Mouse (Mus musculus) myocyte (in vitro differentiated cells): ENCODE measurements around the gene Ndufa8.

Source experiments
- CEBPB ChIP-seq: IDR thresholded peaks from 2 replicates; pipeline ENCODE4 v1.6.1; 2011; ENCODE audit warnings: mild to moderate bottlenecking, moderate library complexity; ENCODE audit not compliant: poor library complexity, insufficient read depth, severe bottlenecking
- E2F4 ChIP-seq: IDR thresholded peaks from one replicate; pipeline ENCODE4 v1.6.1; 2011; ENCODE audit warnings: mild to moderate bottlenecking, control low read depth, moderate library complexity; ENCODE audit not compliant: insufficient read depth
- MAX ChIP-seq: IDR thresholded peaks from one replicate; pipeline ENCODE4 v1.6.1; 2011; ENCODE audit warnings: low read depth, mild to moderate bottlenecking, control low read depth
- MYOD1 ChIP-seq, 3 experiments: IDR thresholded peaks; one replicate each; pipeline ENCODE4 v1.6.1; 2011; ENCODE audit warnings: control low read depth in 2 of 3, low read depth in 2 of 3, mild to moderate bottlenecking in 2 of 3, moderate library complexity in 1 of 3; ENCODE audit not compliant: insufficient read length in 2 of 3, control insufficient read depth in 1 of 3
- POLR2A ChIP-seq: IDR thresholded peaks from one replicate; pipeline ENCODE4 v1.6.1; 2011; ENCODE audit warnings: low read depth, mild to moderate bottlenecking, control low read depth, moderate library complexity; ENCODE audit not compliant: insufficient read length
- POLR2AphosphoS2 ChIP-seq: IDR thresholded peaks from one replicate; pipeline ENCODE4 v1.6.1; 2011; ENCODE audit warnings: low read depth, control low read depth; ENCODE audit not compliant: insufficient read length
- REST ChIP-seq: IDR thresholded peaks from one replicate; pipeline ENCODE4 v1.6.1; 2011; ENCODE audit warnings: mild to moderate bottlenecking, control low read depth, moderate library complexity; ENCODE audit not compliant: insufficient read depth, insufficient read length
- SRF ChIP-seq: IDR thresholded peaks from one replicate; pipeline ENCODE4 v1.6.1; 2011; ENCODE audit warnings: low read depth; ENCODE audit not compliant: control insufficient read depth, insufficient read length
- TCF12 ChIP-seq: IDR thresholded peaks from one replicate; pipeline ENCODE4 v1.6.1; 2011; ENCODE audit warnings: mild to moderate bottlenecking, control low read depth; ENCODE audit not compliant: poor library complexity, insufficient read depth, severe bottlenecking
- USF1 ChIP-seq: IDR thresholded peaks from one replicate; pipeline ENCODE4 v1.6.1; 2011; ENCODE audit warnings: low read depth, mild to moderate bottlenecking, control low read depth, moderate library complexity

GRCm38 (mm10) chr2:36011331-36011825, 37.8 kb downstream of the Ndufa8 start:
- TF ChIP-seq MYOD1 (IDR thresholded peaks at IDR 0.05; ENCODE audit: control insufficient read depth in 1 of 3, insufficient read length in 2 of 3, low read depth in 2 of 3), result no peak
- no peak for TF ChIP-seq POLR2A
- TF ChIP-seq TCF12, result no peak
- TF ChIP-seq POLR2AphosphoS2, result no peak
- TF ChIP-seq SRF, result no peak
- TF ChIP-seq REST, result no peak
- no peak for TF ChIP-seq USF1
- no peak for TF ChIP-seq CEBPB
- no peak for TF ChIP-seq E2F4
- no peak for TF ChIP-seq MAX
